Mouse (Mus musculus) large intestine, adult 2 months (tissue): ENCODE measurements around the gene Plce1. TPM values are rescaled to one million over a fixed set of nuclear protein-coding genes. Genes with fewer than 3 reads are reported as not detected.

Experiments
- DNase-seq: peaks from one replicate; pipeline ENCODE4 v3.0.0-alpha.2; 2012; ENCODE audit warnings: low read depth, low spot score
- WGBS: fragments of 180-500 bp; shearing (Covaris S2); methylation state at CpG from one replicate; pipeline ENCODE4 v1.1.7; 2018; 5-methylcytosine and 5-hydroxymethylcytosine counted together
- polyA plus RNA-seq: library from polyadenylated mRNA; depleted of rRNA; stranded (reverse); fragments of >200 nt; gene quantifications from 2 replicates; pipeline ENCODE4 v1.2.3, GENCODE M21; 2012; rRNA removed

The Plce1 gene
- polyA plus RNA-seq: 3.5 and 5.6 TPM in 2 replicates

GRCm38 (mm10) chr19:38480731-38481621 is at the start of gene Plce1:
Gene Plce1 (plus strand): TSS chr19:38481109.
- DNase-seq: no peak
- 1% methylated on average over 87 of the region's 90 CpGs for WGBS

- DNase-seq: no peak
- WGBS: 88% methylated on average over 7 of the region's 7 CpGs
These were observed 49.6 kb upstream of the Plce1 start for GRCm38 (mm10) chr19:38431326-38431725.

GRCm38 (mm10) chr19:38432021-38432420 is 48.9 kb upstream of the Plce1 start:
- 60% methylated on average over 3 of the region's 3 CpGs for WGBS

GRCm38 (mm10) chr19:38433381-38433780 is 47.5 kb upstream of the Plce1 start:
- no peak for DNase-seq
- WGBS: 86% methylated on average over 2 of the region's 2 CpGs

More at GRCm38 (mm10) chr19:38432021-38432420, 48.9 kb upstream of the Plce1 start:
- no peak for DNase-seq

GRCm38 (mm10) chr19:38435221-38435620 is 45.7 kb upstream of the Plce1 start:
- WGBS: 94% methylated on average over 15 of the region's 15 CpGs
- DNase-seq: no peak

GRCm38 (mm10) chr19:38441860-38442259 is 39.0 kb upstream of the Plce1 start:
- no peak for DNase-seq
- 78% methylated on average over 8 of the region's 8 CpGs for WGBS

- WGBS: 67% methylated on average over 5 of the region's 5 CpGs
- no peak for DNase-seq
These were observed 35.2 kb upstream of the Plce1 start for GRCm38 (mm10) chr19:38445758-38446157.

GRCm38 (mm10) chr19:38455228-38455627 is 25.7 kb upstream of the Plce1 start:
- WGBS: 68% methylated on average over 10 of the region's 10 CpGs

GRCm38 (mm10) chr19:38458996-38459395 is 21.9 kb upstream of the Plce1 start:
- DNase-seq: no peak
- WGBS: 96% methylated on average over 9 of the region's 9 CpGs

More at GRCm38 (mm10) chr19:38455228-38455627, 25.7 kb upstream of the Plce1 start:
- no peak for DNase-seq

GRCm38 (mm10) chr19:38460696-38461095 is 20.2 kb upstream of the Plce1 start:
- WGBS: 84% methylated on average over 4 of the region's 4 CpGs
- DNase-seq: no peak

GRCm38 (mm10) chr19:38470257-38470893 is 10.5 kb upstream of the Plce1 start:
- peak; percentile 83 for DNase-seq
- 19% methylated on average over 10 of the region's 10 CpGs for WGBS

GRCm38 (mm10) chr19:38475394-38475793 is 5.5 kb upstream of the Plce1 start:
- peak; percentile 82 for DNase-seq
- WGBS: 22% methylated on average over 7 of the region's 7 CpGs

GRCm38 (mm10) chr19:38478286-38478685 is 2.6 kb upstream of the Plce1 start:
- no peak for DNase-seq
- WGBS: 67% methylated on average over 5 of the region's 5 CpGs

- DNase-seq: no peak
- WGBS: 39% methylated on average over 7 of the region's 7 CpGs
These were observed 2.0 kb upstream of the Plce1 start for GRCm38 (mm10) chr19:38478948-38479347.

GRCm38 (mm10) chr19:38479473-38479872 is 1.4 kb upstream of the Plce1 start:
- WGBS: 89% methylated on average over 5 of the region's 5 CpGs
- no peak for DNase-seq

GRCm38 (mm10) chr19:38480156-38480720 is 671 bp upstream of the Plce1 start:
- no peak for DNase-seq
- 33% methylated on average over 12 of the region's 12 CpGs for WGBS

GRCm38 (mm10) chr19:38481906-38482305 is 997 bp downstream of the Plce1 start:
- 14% methylated on average over 8 of the region's 8 CpGs for WGBS
- no peak for DNase-seq

GRCm38 (mm10) chr19:38482406-38483181 is 1.7 kb downstream of the Plce1 start:
- WGBS: 15% methylated on average over 19 of the region's 19 CpGs
- no peak for DNase-seq

GRCm38 (mm10) chr19:38485779-38486555 is 5.1 kb downstream of the Plce1 start:
- WGBS: 60% methylated on average over 11 of the region's 11 CpGs
- DNase-seq: no peak
